Mouse (Mus musculus) lung, postnatal 10 days (tissue): ENCODE measurements around the gene Gm5861.
"Not testable (repeated sequence)": the region's sequence is repeated elsewhere in the genome, so short reads cannot be mapped to it uniquely, and the experiment has no call there.

ENCODE experiments used
- DNase-seq: peaks from one replicate; pipeline ENCODE4 v3.0.0; 2021

Gm5861 gene

GRCm38 (mm10) chr5:11182772-11183171 lies at the start of gene Gm5861:
Gm5861 (plus strand) TSS chr5:11183072.
- not testable (repeated sequence) for DNase-seq

- peak; percentile 1 for DNase-seq
Measured at GRCm38 (mm10) chr5:11138031-11138430, 44.8 kb upstream of the Gm5861 start.
